Mouse (Mus musculus) CH12.LX (cell line): Measurements from ENCODE around the gene Ubash3a.

Source experiments
- CTCF ChIP-seq, 2 experiments: IDR thresholded peaks in 1 of 2; conservative IDR thresholded peaks in 1 of 2; 2 replicates each; pipeline ENCODE4 v1.5.1; 2011 to 2012; ENCODE audit warnings: low read depth in 2 of 2, low read length in 2 of 2, improper control_type of control experiment in 1 of 2, inconsistent platforms in 1 of 2, mild to moderate bottlenecking in 1 of 2, moderate library complexity in 1 of 2
- E2F4 ChIP-seq: IDR thresholded peaks from 2 replicates; pipeline ENCODE4 v1.6.1; 2011; ENCODE audit warnings: low read depth, low read length, improper control_type of control experiment; ENCODE audit not compliant: insufficient replicate concordance
- EP300 ChIP-seq: IDR thresholded peaks from 2 replicates; pipeline ENCODE4 v1.6.1; 2011; ENCODE audit warnings: low read length, improper control_type of control experiment
- KAT2A ChIP-seq: IDR thresholded peaks from 2 replicates; pipeline ENCODE4 v1.6.1; 2012; ENCODE audit warnings: low read length, improper control_type of control experiment, inconsistent platforms; ENCODE audit not compliant: insufficient replicate concordance
- MYC ChIP-seq: IDR thresholded peaks from 2 replicates; pipeline ENCODE4 v1.6.1; 2011; ENCODE audit warnings: low read depth, mild to moderate bottlenecking, improper control_type of control experiment, low read length
- POLR2A ChIP-seq: IDR thresholded peaks from 2 replicates; pipeline ENCODE4 v1.6.1; 2011; ENCODE audit warnings: low read depth, mild to moderate bottlenecking, improper control_type of control experiment, low read length
- POLR2AphosphoS2 ChIP-seq: IDR thresholded peaks from 2 replicates; pipeline ENCODE4 v1.6.1; 2011; ENCODE audit warnings: low read depth, low read length, improper control_type of control experiment
- RAD21 ChIP-seq: IDR thresholded peaks from 2 replicates; pipeline ENCODE4 v1.6.1; 2011; ENCODE audit warnings: low read depth, mild to moderate bottlenecking, low read length, improper control_type of control experiment, moderate library complexity
- TCF12 ChIP-seq: IDR thresholded peaks from 2 replicates; pipeline ENCODE4 v1.6.1; 2014; ENCODE audit warnings: low read depth, mild to moderate bottlenecking, inconsistent platforms, low read length, improper control_type of control experiment
- UBTF ChIP-seq: IDR thresholded peaks from 2 replicates; pipeline ENCODE4 v1.6.1; 2012; ENCODE audit warnings: low read depth, mild to moderate bottlenecking, inconsistent platforms, low read length, improper control_type of control experiment, moderate library complexity
- USF1 ChIP-seq: IDR thresholded peaks from 2 replicates; pipeline ENCODE4 v1.6.1; 2014; ENCODE audit warnings: low read depth, mild to moderate bottlenecking, inconsistent platforms, low read length, improper control_type of control experiment
- USF2 ChIP-seq: conservative IDR thresholded peaks from 2 replicates; pipeline ENCODE4 v1.6.1; 2011; ENCODE audit warnings: low read depth, low read length, improper control_type of control experiment

GRCm38 (mm10) chr17:31288999-31289726, 81.5 kb downstream of the Ubash3a start:
- TF ChIP-seq RAD21 (no peak), E2F4 (no peak), POLR2A (no peak), EP300 (no peak), MYC (no peak), CTCF (conservative IDR thresholded peaks at IDR 0.05 in 1 of 2, IDR thresholded peaks at IDR 0.05 in 1 of 2; ENCODE audit: low read depth in 2 of 2, low read length in 2 of 2) (no peak), UBTF (no peak), POLR2AphosphoS2 (no peak), USF1 (no peak), USF2 (no peak), KAT2A (no peak), TCF12 (no peak)
